Mouse (Mus musculus): ENCODE measurements around the gene Obscn. TPM values are rescaled to one million over a fixed set of nuclear protein-coding genes. Genes with fewer than 3 reads are reported as not detected.
A peak's percentile ranks its signal among the peaks of the same experiment; 100 is the strongest.

The Obscn gene
- total and polyA plus RNA-seq, 3 experiments: 0.09 to 0.13 (median 0.13) TPM

DNA sequence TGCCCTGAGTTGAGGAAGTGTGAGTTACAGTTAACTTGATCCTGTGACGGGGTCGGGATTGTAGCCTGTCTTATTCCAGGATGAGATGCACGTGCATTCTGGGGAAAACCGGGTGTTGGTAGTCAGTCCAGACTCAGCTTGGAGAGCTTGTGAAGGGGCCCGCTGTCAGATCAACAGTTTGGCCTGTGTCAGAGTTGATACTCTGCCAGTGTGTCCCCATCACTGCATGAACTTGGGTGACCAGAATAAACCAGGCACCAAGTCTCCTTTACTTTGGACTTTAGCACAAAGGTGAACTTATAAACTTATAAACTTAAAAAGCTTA is 157.5 kb downstream of the Obscn start:
- peak overlapping the region; percentile 86 for H3K9ac ChIP-seq (ENCODE audit: insufficient read depth, low read depth)
- peak overlapping the region; percentile 64 for H3K4me2 ChIP-seq (ENCODE audit: insufficient read depth, low read depth, poor library complexity, severe bottlenecking)
- peaks cover 25 to 56% of the 10 kb centered on the region in 2 experiments for H3K4me1 ChIP-seq (ENCODE audit: control insufficient read depth in 1 of 2, insufficient read depth in 2 of 2)
- in situ Hi-C loops (cut with MboI; ENCODE audit: low pct_ligation_motif_present, low pct_unique_long_range_greater_than_20kb, low sequenced_read_pairs): no loop called here
- no peaks in the 10 kb centered on the region for H3K27me3 ChIP-seq (replicated peaks)
- H3K79me2 ChIP-seq (replicated peaks; ENCODE audit: control insufficient read depth, extremely low read depth, insufficient read depth, poor library complexity, severe bottlenecking): peaks cover 60% of the 10 kb centered on the region
- peak overlapping the region; percentile 59 for H3K27ac ChIP-seq (ENCODE audit: insufficient read depth, low read depth)
- H3K4me3 ChIP-seq (replicated peaks in 1 of 3; ENCODE audit: low read depth in 2 of 3, low read length in 2 of 3, poor library complexity in 1 of 3): peak overlapping the region; percentile 70 to 99 (median 96)
- no peak for DNase-seq (ENCODE audit: extremely low read depth)
- peaks cover 11 to 51% of the 10 kb centered on the region in 2 experiments for H3K36me3 ChIP-seq (replicated peaks in 1 of 2; ENCODE audit: control insufficient read depth in 1 of 2, insufficient read depth in 1 of 2, low read length in 1 of 2)
- H3K9me3 ChIP-seq (replicated peaks; ENCODE audit: low read length): no peaks in the 10 kb centered on the region
- dilution Hi-C loops (cut with MboI; ENCODE audit: extremely low pct_ligation_motif_present, extremely low pct_unique_long_range_greater_than_20kb, low sequenced_read_pairs): no loop called here
- 0 out of 2 replicates have a peak, but pooled peaks have one; percentile 16 for TF ChIP-seq MEF2A (IDR thresholded peaks at IDR 0.05; ENCODE audit: borderline replicate concordance, low read depth, low read length)
- TF ChIP-seq MYC (IDR thresholded peaks at IDR 0.05; ENCODE audit: low read depth, low read length): 0 out of 2 replicates have a peak, but pooled peaks have one; percentile 35
- no peak for TF ChIP-seq CTCF (conservative IDR thresholded peaks at IDR 0.05 in 1 of 2, IDR thresholded peaks at IDR 0.05 in 1 of 2; ENCODE audit: low read depth in 2 of 2, low read length in 2 of 2)
- peak; percentile 45; the same call in 1 of the 2 replicates for TF ChIP-seq BHLHE40 (IDR thresholded peaks at IDR 0.05; ENCODE audit: low read depth, low read length)

DNA sequence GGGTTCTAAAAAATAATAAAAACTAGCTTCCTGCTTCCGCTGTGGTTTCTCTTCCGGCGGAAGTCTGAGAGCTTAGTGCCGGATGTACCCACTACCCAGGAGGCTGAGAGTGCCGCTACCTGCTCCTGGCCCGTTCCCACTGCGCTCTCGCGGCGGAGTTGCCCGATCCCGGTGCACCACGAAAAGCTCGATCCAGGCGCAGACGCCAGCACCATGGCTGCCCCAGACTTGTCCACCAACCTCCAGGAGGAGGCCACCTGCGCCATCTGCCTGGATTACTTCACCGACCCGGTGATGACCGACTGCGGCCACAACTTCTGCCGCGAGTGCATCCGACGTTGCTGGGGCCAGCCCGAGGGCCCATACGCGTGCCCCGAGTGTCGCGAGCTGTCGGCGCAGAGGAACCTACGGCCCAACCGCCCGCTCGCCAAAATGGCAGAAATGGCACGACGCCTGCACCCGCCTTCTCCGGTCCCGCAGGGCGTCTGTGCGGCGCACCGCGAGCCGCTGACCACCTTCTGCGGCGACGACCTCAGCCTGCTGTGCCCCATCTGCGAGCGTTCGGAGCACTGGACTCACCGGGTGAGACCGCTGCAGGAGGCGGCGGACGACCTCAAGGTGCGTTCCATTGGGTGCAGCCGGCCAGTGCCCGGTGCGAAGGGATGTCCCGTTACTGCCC is 158.0 kb downstream of the Obscn start, which contains the start of gene Trim11:
TSS of gene Trim11 (plus strand) at position 67 of the 679 bp plus-strand sequence.
- Histone ChIP-seq H3K9me3 (replicated peaks; ENCODE audit: low read length) (no peaks in the 10 kb centered on the region), H3K4me3 (replicated peaks in 1 of 3; ENCODE audit: low read depth in 2 of 3, low read length in 2 of 3, poor library complexity in 1 of 3) (peak within 1 kb of the TSS; percentile 70 to 99 (median 96)), H3K27me3 (replicated peaks) (no peaks in the 10 kb centered on the region), H3K36me3 (replicated peaks in 1 of 2; ENCODE audit: control insufficient read depth in 1 of 2, insufficient read depth in 1 of 2, low read length in 1 of 2) (peaks cover 9 to 49% of the 10 kb centered on the region in 2 experiments), H3K79me2 (replicated peaks; ENCODE audit: control insufficient read depth, extremely low read depth, insufficient read depth, poor library complexity, severe bottlenecking) (peaks cover 61% of the 10 kb centered on the region), H3K4me2 (ENCODE audit: insufficient read depth, low read depth, poor library complexity, severe bottlenecking) (peak within 1 kb of the TSS; percentile 64), H3K4me1 (ENCODE audit: control insufficient read depth in 1 of 2, insufficient read depth in 2 of 2) (peaks cover 25 to 59% of the 10 kb centered on the region in 2 experiments), H3K27ac (ENCODE audit: insufficient read depth, low read depth) (peak within 1 kb of the TSS; percentile 59), H3K9ac (ENCODE audit: insufficient read depth, low read depth) (peak within 1 kb of the TSS; percentile 86)
- dilution Hi-C loops (cut with MboI; ENCODE audit: extremely low pct_ligation_motif_present, extremely low pct_unique_long_range_greater_than_20kb, low sequenced_read_pairs) (no loop called here), in situ Hi-C loops (cut with MboI; ENCODE audit: low pct_ligation_motif_present, low pct_unique_long_range_greater_than_20kb, low sequenced_read_pairs) (no loop called here)
- peak; percentile 81 for TF ChIP-seq TCF12 (IDR thresholded peaks at IDR 0.05; ENCODE audit: low read depth, low read length)
- TF ChIP-seq RCOR1 (conservative IDR thresholded peaks at IDR 0.05; ENCODE audit: low read depth, low read length): no peak
- TF ChIP-seq PAX5 (IDR thresholded peaks at IDR 0.05; ENCODE audit: low read length): no peak
- TF ChIP-seq UBTF (IDR thresholded peaks at IDR 0.05; ENCODE audit: low read depth, low read length): 0 out of 2 replicates have a peak, but pooled peaks have one; percentile 87
- TF ChIP-seq NRF1 (IDR thresholded peaks at IDR 0.05; ENCODE audit: low read depth, low read length): no peak
- no peak; the same call in 1 of the 2 replicates for TF ChIP-seq MAZ (IDR thresholded peaks at IDR 0.05; ENCODE audit: low read depth, low read length)
- no peak; the same call in none of the 2 replicates for TF ChIP-seq IRF4 (IDR thresholded peaks at IDR 0.05; ENCODE audit: low read depth, low read length)
- TF ChIP-seq ELF1 (IDR thresholded peaks at IDR 0.05; ENCODE audit: low read depth, low read length): peak; percentile 97
- peak; percentile 89; the same call in 1 of the 2 replicates for TF ChIP-seq ZMIZ1 (IDR thresholded peaks at IDR 0.05; ENCODE audit: low read depth, low read length)
- TF ChIP-seq HCFC1 (IDR thresholded peaks at IDR 0.05; ENCODE audit: low read depth, low read length): peak; percentile 90
- TF ChIP-seq POLR2AphosphoS2 (IDR thresholded peaks at IDR 0.05; ENCODE audit: low read depth, low read length): peak; percentile 75
- TF ChIP-seq KAT2A (IDR thresholded peaks at IDR 0.05; ENCODE audit: insufficient replicate concordance, low read length): peak; percentile 85; the same call in 1 of the 2 replicates
- peak; percentile 97 for TF ChIP-seq POLR2A (IDR thresholded peaks at IDR 0.05; ENCODE audit: low read depth, low read length)
- TF ChIP-seq NELFE (IDR thresholded peaks at IDR 0.05; ENCODE audit: low read depth, low read length): peak; percentile 66; the same call in 1 of the 2 replicates
- TF ChIP-seq E2F4 (IDR thresholded peaks at IDR 0.05; ENCODE audit: insufficient replicate concordance, low read depth, low read length): no peak
- TF ChIP-seq TBP (conservative IDR thresholded peaks at IDR 0.05; ENCODE audit: low read depth, low read length): peak; percentile 88
- TF ChIP-seq JUND (conservative IDR thresholded peaks at IDR 0.05; ENCODE audit: low read depth, low read length): no peak
- TF ChIP-seq ETS1 (conservative IDR thresholded peaks at IDR 0.05; ENCODE audit: low read depth, low read length): 0 out of 2 replicates have a peak, but pooled peaks have one; percentile 28
- TF ChIP-seq SIN3A (IDR thresholded peaks at IDR 0.05; ENCODE audit: low read length): peak; percentile 97; the same call in 1 of the 2 replicates
- TF ChIP-seq USF1 (IDR thresholded peaks at IDR 0.05; ENCODE audit: low read depth, low read length): no peak
- TF ChIP-seq MAX (IDR thresholded peaks at IDR 0.05; ENCODE audit: low read length): no peak
- DNase-seq (ENCODE audit: extremely low read depth): peak; percentile 84
